Mouse (Mus musculus): ENCODE results near the gene Fgfr2.

Fgfr2 gene

GRCm38 (mm10) chr7:130659129-130659528 is 2464.0 kb downstream of the Fgfr2 start:
- no peak for DNase-seq (ENCODE audit: low read depth, low spot score)

- no peak for DNase-seq (ENCODE audit: low read depth, low spot score)
Measured at GRCm38 (mm10) chr7:130657751-130658150, 2465.4 kb downstream of the Fgfr2 start.

GRCm38 (mm10) chr7:130656965-130657364 is 2466.2 kb downstream of the Fgfr2 start:
- no peak for DNase-seq (ENCODE audit: low read depth, low spot score)

- DNase-seq (ENCODE audit: low read depth, low spot score), result no peak
Measured at GRCm38 (mm10) chr7:130654562-130654961, 2468.6 kb downstream of the Fgfr2 start.

- no peak for DNase-seq (ENCODE audit: low read depth, low spot score)
Measured at GRCm38 (mm10) chr7:130653036-130653555, 2470.1 kb downstream of the Fgfr2 start.

GRCm38 (mm10) chr7:130650621-130651020 is 2472.5 kb downstream of the Fgfr2 start:
- DNase-seq (ENCODE audit: low read depth, low spot score), result no peak

- no peak for DNase-seq (ENCODE audit: low read depth, low spot score)
Measured at GRCm38 (mm10) chr7:130649257-130649656, 2473.9 kb downstream of the Fgfr2 start.

GRCm38 (mm10) chr7:130648061-130648460 is 2475.1 kb downstream of the Fgfr2 start:
- no peak for DNase-seq (ENCODE audit: low read depth, low spot score)

GRCm38 (mm10) chr7:130646762-130647139 is 2476.4 kb downstream of the Fgfr2 start:
- no peak for DNase-seq (ENCODE audit: low read depth, low spot score)

- no peak for DNase-seq (ENCODE audit: low read depth, low spot score)
Measured at GRCm38 (mm10) chr7:130645994-130646761, 2477.0 kb downstream of the Fgfr2 start.

GRCm38 (mm10) chr7:130645332-130645993 is 2477.7 kb downstream of the Fgfr2 start:
- no peak for DNase-seq (ENCODE audit: low read depth, low spot score)

- no peak for DNase-seq (ENCODE audit: low read depth, low spot score)
Measured at GRCm38 (mm10) chr7:130640681-130641080, 2482.5 kb downstream of the Fgfr2 start.

GRCm38 (mm10) chr7:130637811-130638210 is 2485.3 kb downstream of the Fgfr2 start:
- DNase-seq (ENCODE audit: low read depth, low spot score), result no peak

GRCm38 (mm10) chr7:130636902-130637301 is 2486.2 kb downstream of the Fgfr2 start:
- no peak for DNase-seq (ENCODE audit: low read depth, low spot score)

GRCm38 (mm10) chr7:130636274-130636673 is 2486.9 kb downstream of the Fgfr2 start:
- no peak for DNase-seq (ENCODE audit: low read depth, low spot score)

GRCm38 (mm10) chr7:130635212-130635611 is 2487.9 kb downstream of the Fgfr2 start:
- no peak for DNase-seq (ENCODE audit: low read depth, low spot score)

GRCm38 (mm10) chr7:130634259-130634871 is 2488.8 kb downstream of the Fgfr2 start:
- DNase-seq (ENCODE audit: low read depth, low spot score), result no peak

- no peak for DNase-seq (ENCODE audit: low read depth, low spot score)
Measured at GRCm38 (mm10) chr7:130632379-130632732, 2490.8 kb downstream of the Fgfr2 start.

- no peak for DNase-seq (ENCODE audit: low read depth, low spot score)
Measured at GRCm38 (mm10) chr7:130631553-130632378, 2491.4 kb downstream of the Fgfr2 start.

GRCm38 (mm10) chr7:130630956-130631355 is 2492.2 kb downstream of the Fgfr2 start:
- DNase-seq (ENCODE audit: low read depth, low spot score), result no peak

- no peak for DNase-seq (ENCODE audit: low read depth, low spot score)
Measured at GRCm38 (mm10) chr7:130629999-130630398, 2493.2 kb downstream of the Fgfr2 start.

GRCm38 (mm10) chr7:130628601-130629000 is 2494.5 kb downstream of the Fgfr2 start:
- DNase-seq (ENCODE audit: low read depth, low spot score), result no peak
